Comparison of ENCODE assay signal across 7 mouse cellular contexts in genomic region chr13:54694348-54695060, GRCm38 (mm10). TPM values are rescaled to one million over a fixed set of nuclear protein-coding genes. Genes with fewer than 3 reads are reported as not detected.
DNase-seq lines count a peak whose midpoint lies in the region; ATAC-seq and TF ChIP-seq lines count a peak whose summit lies in the region.

No protein-coding gene starts in this region.

- H3K9ac ChIP-seq in heart, embryonic 12.5 days = peak overlapping the region; percentile 67
- peak overlapping the region; percentile 64 for H3K9ac ChIP-seq in kidney, postnatal 0 days (ENCODE audit: low read depth, low read length)

- peaks cover 18% of the 10 kb centered on the region; the same call in 1 of the 2 replicates for H3K27me3 ChIP-seq in G1E (ENCODE audit: insufficient read depth, low read length)
- H3K27me3 ChIP-seq in heart, embryonic 12.5 days (replicated peaks) = no peaks in the 10 kb centered on the region
- no peaks in the 10 kb centered on the region for H3K27me3 ChIP-seq in kidney, postnatal 0 days (ENCODE audit: insufficient read depth, low read length)

- peak overlapping the region; percentile 94 for H3K27ac ChIP-seq in cortical plate, adult 2 months (ENCODE audit: insufficient read depth, low read length)
- peak overlapping the region; percentile 89 for H3K27ac ChIP-seq in heart, embryonic 12.5 days (ENCODE audit: poor library complexity, severe bottlenecking)
- H3K27ac ChIP-seq in kidney, postnatal 0 days = peak overlapping the region; percentile 98

- H3K4me2 ChIP-seq in heart, embryonic 12.5 days = peak overlapping the region; percentile 66
- H3K4me2 ChIP-seq in kidney, postnatal 0 days (ENCODE audit: low read length) = peak overlapping the region; percentile 53

- DNase-seq in CD8-positive naive resting alpha-beta T cell, adult 2 months (ENCODE audit: low read depth in 2 of 2, low spot score in 2 of 2) = peak; percentile 84 to 86
- DNase-seq in G1E (ENCODE audit: low spot score) = peak; percentile 84
- DNase-seq in kidney, postnatal 0 days (ENCODE audit: low spot score) = no peak
- peak; percentile 90 for DNase-seq in lung, postnatal 36 days
- DNase-seq in spleen, postnatal 36 days (ENCODE audit: low spot score in 2 of 2) = peak; percentile 87 to 89

- TF ChIP-seq CTCF in G1E (IDR thresholded peaks at IDR 0.05; ENCODE audit: low read depth, low read length) = no peak
- TF ChIP-seq CTCF in cortical plate, adult 2 months (IDR thresholded peaks at IDR 0.05; ENCODE audit: extremely low read depth, insufficient read depth, low read length) = no peak
- no peak for TF ChIP-seq CTCF in kidney, postnatal 0 days (IDR thresholded peaks at IDR 0.05; ENCODE audit: low read depth)

- peak; percentile 45 for ATAC-seq in G1E (ENCODE audit: extremely low read depth, insufficient number of reproducible peaks, low FRiP score, poor library complexity, severe bottlenecking)
- peak; percentile 78 for ATAC-seq in heart, embryonic 12.5 days (ENCODE audit: insufficient number of reproducible peaks, low FRiP score)
- peak; percentile 67 for ATAC-seq in kidney, postnatal 0 days (replicated peaks; ENCODE audit: low FRiP score, low read depth)

- H3K4me3 ChIP-seq in G1E (ENCODE audit: low read depth, low read length) = peak overlapping the region; percentile 99
- peak overlapping the region; percentile 96 for H3K4me3 ChIP-seq in cortical plate, adult 2 months (ENCODE audit: insufficient read depth, low read length)
- peak overlapping the region; percentile 89 for H3K4me3 ChIP-seq in heart, embryonic 12.5 days
- H3K4me3 ChIP-seq in kidney, postnatal 0 days (replicated peaks; ENCODE audit: low read depth, low read length) = peak overlapping the region; percentile 60

- no peaks in the 10 kb centered on the region for H3K9me3 ChIP-seq in G1E (replicated peaks)
- no peaks in the 10 kb centered on the region for H3K9me3 ChIP-seq in heart, embryonic 12.5 days (replicated peaks)
- H3K9me3 ChIP-seq in kidney, postnatal 0 days (replicated peaks; ENCODE audit: low read length) = no peaks in the 10 kb centered on the region

- TF ChIP-seq POLR2A in cortical plate, adult 2 months (IDR thresholded peaks at IDR 0.05; ENCODE audit: extremely low read depth, insufficient read depth, low read length) = peak; percentile 25; the same call in 1 of the 2 replicates

- H3K36me3 ChIP-seq in G1E (replicated peaks) = peaks cover 22% of the 10 kb centered on the region
- no peaks in the 10 kb centered on the region for H3K36me3 ChIP-seq in heart, embryonic 12.5 days
- no peaks in the 10 kb centered on the region for H3K36me3 ChIP-seq in kidney, postnatal 0 days (ENCODE audit: insufficient read depth, low read length)

- H3K4me1 ChIP-seq in G1E (ENCODE audit: insufficient read depth, low read depth, low read length) = peaks cover 36% of the 10 kb centered on the region
- H3K4me1 ChIP-seq in cortical plate, adult 2 months (ENCODE audit: control insufficient read depth, insufficient read depth, low read length) = peaks cover 10% of the 10 kb centered on the region
- peaks cover 27% of the 10 kb centered on the region for H3K4me1 ChIP-seq in heart, embryonic 12.5 days (replicated peaks)
- H3K4me1 ChIP-seq in kidney, postnatal 0 days (replicated peaks; ENCODE audit: insufficient read depth, low read length) = peaks cover 11% of the 10 kb centered on the region; the same call in 1 of the 2 replicates

- 14% methylated on average over 26 of the region's 26 CpGs for WGBS in heart, embryonic 12.5 days
- 13% methylated on average over 26 of the region's 26 CpGs for WGBS in kidney, postnatal 0 days

RNA-seq across cellular contexts. Expression of gene Rnf44, which starts 0.8 kb away (rescaled TPM):
- 81.9 and 86.2 TPM in 2 replicates for total RNA-seq in G1E (2014; fragmentation: Nextera tagmentation)
- 12.3 and 13.5 TPM in 2 replicates for total RNA-seq in G1E (2017)
- polyA plus RNA-seq in G1E (2012) = 304 and 332 TPM in 2 replicates
- 129 and 131 TPM in 2 replicates for polyA plus RNA-seq in cortical plate, adult 2 months (2012; rRNA removed)
- polyA plus RNA-seq in heart, embryonic 12.5 days (2016; fragmentation: Nextera tagmentation; extraction: Ambion mirVana) = 60.4 and 62.7 TPM in 2 replicates
- 63.0 and 77.4 TPM in 2 replicates for polyA plus RNA-seq in kidney, postnatal 0 days (2015; fragmentation: Nextera tagmentation; extraction: Ambion mirVana)

RNA-seq across cellular contexts. Expression of gene Cdhr2, which starts 6.8 kb away (rescaled TPM):
- total RNA-seq in G1E (2014; fragmentation: Nextera tagmentation) (not detected in 2 replicates), G1E (2017) (not detected in 2 replicates)
- polyA plus RNA-seq in G1E (2012) = not detected in 2 replicates
- 0.25 and 0.29 TPM in 2 replicates for polyA plus RNA-seq in cortical plate, adult 2 months (2012; rRNA removed)
- polyA plus RNA-seq in heart, embryonic 12.5 days (2016; fragmentation: Nextera tagmentation; extraction: Ambion mirVana) = 0.04 and 0.18 TPM in 2 replicates
- polyA plus RNA-seq in kidney, postnatal 0 days (2015; fragmentation: Nextera tagmentation; extraction: Ambion mirVana) = 10.0 and 10.9 TPM in 2 replicates

RNA-seq across cellular contexts. Expression of gene Gprin1, which starts 55.2 kb away (rescaled TPM):
- total RNA-seq in G1E (2014; fragmentation: Nextera tagmentation) (not detected in 2 replicates), G1E (2017) (0.05 and 0.06 TPM in 2 replicates)
- not detected in 2 replicates for polyA plus RNA-seq in G1E (2012)
- polyA plus RNA-seq in cortical plate, adult 2 months (2012; rRNA removed) = 57.2 and 62.1 TPM in 2 replicates
- 0.22 and 0.27 TPM in 2 replicates for polyA plus RNA-seq in heart, embryonic 12.5 days (2016; fragmentation: Nextera tagmentation; extraction: Ambion mirVana)
- 0.13 and 0.14 TPM in 2 replicates for polyA plus RNA-seq in kidney, postnatal 0 days (2015; fragmentation: Nextera tagmentation; extraction: Ambion mirVana)

Comparison
In these comparisons a context has a peak if more than half of its experiments do, and no peak if none do; other contexts are left out.
1. RNA of gene Gprin1, which starts 55.2 kb away (polyA plus RNA-seq): 57.2 to 62.1 TPM in cortical plate, adult 2 months; 0.22 to 0.27 TPM in heart, embryonic 12.5 days, 0.13 to 0.14 TPM in kidney, postnatal 0 days and not detected in G1E; every median in the first group is over 10 times any median in the second.
2. Peak in every context shown above with its lines, with median percentiles within 50 percentile points of each other: ATAC-seq, H3K4me3 ChIP-seq and H3K27ac ChIP-seq.